Mouse (Mus musculus): ENCODE results near the gene Adipor2.
A peak's percentile ranks its signal among the peaks of the same experiment; 100 is the strongest.

Adipor2 gene

GRCm38 (mm10) chr6:119348234-119348633, 69.3 kb downstream of the Adipor2 start:
- DNase-seq (ENCODE audit: low read depth, low spot score) = peak; percentile 46

DNA sequence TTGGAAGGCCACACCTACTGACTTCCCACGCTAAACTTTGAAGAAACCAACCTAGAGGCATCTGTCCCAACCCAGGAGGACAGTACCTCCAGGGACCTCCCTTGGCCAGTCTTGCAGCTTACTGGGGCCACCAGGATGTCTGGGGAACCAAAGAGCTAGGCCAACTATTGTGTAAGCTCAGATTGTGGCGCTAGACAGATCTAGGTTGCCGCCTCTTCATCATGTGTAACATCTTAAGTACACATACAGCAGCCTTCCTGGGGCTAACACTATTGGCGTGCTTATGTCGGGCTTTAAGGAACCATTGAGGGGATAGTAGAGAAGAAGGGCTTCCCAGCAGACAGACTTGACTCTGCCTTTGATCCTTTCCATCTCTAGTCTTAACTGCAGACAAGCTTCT, 69.7 kb downstream of the Adipor2 start:
- no peak for DNase-seq (ENCODE audit: low read depth, low spot score)

DNA sequence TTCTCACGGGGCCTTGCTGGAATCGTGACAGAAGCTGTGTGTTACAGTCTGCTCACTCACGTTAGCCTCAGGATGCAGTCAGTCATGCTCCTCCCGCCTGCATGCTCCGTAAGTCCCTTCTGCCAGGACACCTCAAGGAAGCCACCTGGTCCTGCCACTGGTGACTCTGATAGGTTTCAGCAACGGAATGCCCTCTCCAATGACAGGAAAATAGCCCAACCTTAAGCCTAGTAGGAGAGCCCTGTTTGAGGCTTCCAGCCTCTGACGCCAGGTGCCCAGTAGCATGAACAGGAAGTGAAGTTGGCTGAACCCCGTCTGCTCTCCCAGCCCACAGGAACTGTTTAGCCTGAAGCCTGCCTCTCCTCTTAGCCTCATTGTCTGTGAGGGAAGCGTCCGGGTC, 71.2 kb downstream of the Adipor2 start:
- no peak for DNase-seq (ENCODE audit: low read depth, low spot score)

DNA sequence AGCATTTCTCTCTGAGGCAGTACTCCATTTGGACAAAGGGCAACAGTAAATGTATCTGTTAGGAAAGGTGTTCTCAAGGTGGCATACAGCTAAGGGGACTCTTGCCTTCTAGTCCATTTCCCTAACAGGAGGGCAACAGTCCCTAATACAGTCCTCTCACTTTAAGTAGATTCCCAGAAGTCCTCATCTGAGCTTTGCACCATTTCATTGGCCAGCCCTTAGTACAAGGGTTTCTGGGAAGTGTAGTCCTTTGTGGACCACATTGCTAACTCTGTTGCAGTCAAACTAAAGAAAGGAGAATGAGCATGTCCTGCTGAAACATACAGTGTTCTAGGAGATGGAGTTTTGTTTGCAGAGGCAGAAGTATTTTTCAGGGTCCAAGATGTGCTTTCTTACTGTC, 76.1 kb downstream of the Adipor2 start:
- DNase-seq (ENCODE audit: low read depth, low spot score) = no peak

- DNase-seq (ENCODE audit: low read depth, low spot score) = no peak
Observed at GRCm38 (mm10) chr6:119338121-119338912, 79.2 kb downstream of the Adipor2 start.

DNA sequence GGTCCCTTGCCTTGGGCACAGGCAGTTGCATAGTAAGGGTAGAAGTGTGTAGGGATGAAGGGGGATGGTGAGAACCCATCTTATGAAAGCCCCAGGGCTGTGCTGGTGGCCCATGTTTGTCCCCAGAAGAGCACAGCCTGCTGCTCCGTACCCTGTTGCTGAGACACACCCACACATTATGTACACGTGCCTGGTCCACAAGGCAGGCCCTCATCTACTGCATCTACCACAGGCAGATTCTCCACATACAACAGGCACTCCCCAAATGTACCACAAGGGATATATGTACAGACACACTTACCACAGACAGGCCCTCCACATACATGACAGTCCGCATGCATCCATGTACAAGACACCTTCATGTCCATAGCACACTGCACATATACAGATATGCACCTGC, 80.2 kb downstream of the Adipor2 start:
- DNase-seq (ENCODE audit: low read depth, low spot score) = no peak

GRCm38 (mm10) chr6:119336124-119336523, 81.4 kb downstream of the Adipor2 start:
- DNase-seq (ENCODE audit: low read depth, low spot score) = no peak

DNA sequence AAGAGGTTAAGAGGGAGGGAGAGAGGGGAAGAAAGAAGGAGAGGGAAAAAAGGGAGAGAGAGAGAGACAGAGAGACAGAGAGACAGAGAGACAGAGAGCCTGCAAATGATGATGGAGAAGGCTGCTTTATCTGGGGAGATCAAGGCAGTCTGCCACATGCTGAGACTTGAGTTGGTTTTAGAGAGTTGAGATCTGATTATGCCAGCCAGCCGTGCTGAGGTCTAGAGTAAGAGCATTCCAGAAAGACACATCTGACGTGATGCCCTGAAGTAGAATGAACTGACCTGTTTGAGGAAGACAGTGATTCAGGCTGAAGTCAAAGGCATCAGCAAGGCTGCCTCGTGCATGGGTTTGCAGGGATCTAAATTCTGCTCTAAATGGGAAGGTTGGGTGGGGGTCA, 83.7 kb downstream of the Adipor2 start:
- DNase-seq (ENCODE audit: low read depth, low spot score) = no peak

GRCm38 (mm10) chr6:119333202-119333601, 84.3 kb downstream of the Adipor2 start:
- no peak for DNase-seq (ENCODE audit: low read depth, low spot score)

GRCm38 (mm10) chr6:119332111-119332510, 85.4 kb downstream of the Adipor2 start:
- DNase-seq (ENCODE audit: low read depth, low spot score) = no peak

DNA sequence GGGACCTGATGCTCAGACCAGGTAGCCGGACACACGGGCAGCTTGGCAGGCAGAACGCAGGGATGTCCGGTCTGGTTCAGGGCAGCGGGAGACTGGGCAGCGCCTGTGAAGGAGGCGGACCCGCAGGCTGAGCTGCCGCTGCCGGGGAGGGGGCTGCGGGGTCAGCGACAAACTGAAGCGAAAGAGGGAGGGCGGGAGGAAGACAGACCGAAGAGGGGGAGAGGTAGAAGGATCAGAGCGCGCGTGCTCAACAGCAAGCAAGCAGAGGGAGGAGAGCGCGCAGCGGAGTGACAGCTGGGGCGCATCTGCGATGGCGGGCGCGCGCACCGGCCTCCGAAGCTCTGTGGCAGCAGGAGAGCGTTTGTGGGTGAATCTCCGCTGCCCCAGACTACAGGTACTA, 87.0 kb downstream of the Adipor2 start, which contains the start of gene Lrtm2:
Gene Lrtm2 (minus strand): TSS at position 261 of the 400 bp plus-strand sequence.
- no peak for DNase-seq (ENCODE audit: low read depth, low spot score)

- DNase-seq (ENCODE audit: low read depth, low spot score) = no peak
Observed at GRCm38 (mm10) chr6:119329936-119330335, 87.6 kb downstream of the Adipor2 start.

DNA sequence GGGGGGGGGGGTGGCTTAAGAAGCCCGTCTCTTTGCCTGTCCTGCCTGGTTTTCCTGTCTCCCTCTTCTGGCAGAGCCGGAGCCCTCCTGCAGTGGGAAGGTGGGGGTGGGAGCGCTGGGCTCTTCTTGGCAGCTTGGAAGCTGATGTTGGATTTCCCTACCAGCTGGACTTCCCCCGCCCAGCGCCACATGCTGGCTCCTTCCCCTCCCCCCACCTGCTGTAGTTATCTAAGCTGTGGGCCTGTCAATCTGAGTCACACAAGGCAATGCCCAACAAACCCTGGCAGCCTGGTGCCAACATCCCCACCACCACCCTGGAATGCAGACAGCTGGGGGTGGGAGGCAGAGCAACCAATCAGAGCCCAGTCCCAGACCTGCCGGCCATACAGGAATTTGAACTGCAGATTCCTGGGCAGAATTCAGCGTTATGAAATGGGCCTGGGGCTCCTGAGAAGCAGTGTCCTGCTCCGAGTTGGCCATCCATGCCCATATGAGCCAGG, 88.2 kb downstream of the Adipor2 start:
- no peak for DNase-seq (ENCODE audit: low read depth, low spot score)

GRCm38 (mm10) chr6:119328521-119329115, 88.9 kb downstream of the Adipor2 start:
- DNase-seq (ENCODE audit: low read depth, low spot score) = no peak

- DNase-seq (ENCODE audit: low read depth, low spot score) = no peak
Observed at GRCm38 (mm10) chr6:119326541-119326940, 91.0 kb downstream of the Adipor2 start.

DNA sequence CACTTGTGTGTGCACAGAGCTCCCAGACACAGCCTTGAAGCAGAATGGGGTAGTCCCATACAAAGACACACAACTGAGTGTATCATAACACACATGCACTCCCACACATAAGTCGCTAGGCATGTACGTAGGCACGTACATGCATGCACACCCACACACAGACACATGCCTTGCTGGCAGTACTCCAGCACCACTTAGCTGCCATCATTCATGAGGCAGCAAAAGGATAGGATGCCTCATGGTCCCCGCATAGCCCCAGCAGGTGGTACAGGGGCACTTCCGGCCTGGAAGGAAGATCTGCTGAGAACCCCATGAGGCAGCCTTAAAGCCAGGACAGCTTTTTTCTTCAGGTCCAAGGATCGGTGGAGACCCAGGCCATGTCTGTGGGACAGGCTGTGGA, 91.5 kb downstream of the Adipor2 start:
- DNase-seq (ENCODE audit: low read depth, low spot score) = no peak

DNA sequence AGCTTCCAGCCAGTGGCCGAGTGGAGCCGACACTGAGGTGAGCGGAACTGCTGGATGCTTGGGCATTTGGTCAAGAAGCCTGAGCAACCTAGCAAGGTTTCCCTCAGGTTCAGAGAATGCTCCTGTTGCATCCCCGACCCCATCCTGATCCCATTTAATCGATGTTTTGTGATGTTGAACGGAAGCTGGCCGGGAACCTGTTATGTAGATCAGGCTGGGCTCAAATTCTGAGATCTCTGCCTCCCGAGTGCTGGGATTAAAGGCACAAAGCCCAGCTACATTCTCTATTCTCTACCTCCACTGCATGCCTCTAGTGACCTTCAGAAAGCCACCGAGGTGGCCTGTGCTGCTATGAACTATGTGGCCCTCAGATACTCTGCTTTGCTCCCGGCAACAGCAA, 92.7 kb downstream of the Adipor2 start:
- peak; percentile 52 for DNase-seq (ENCODE audit: low read depth, low spot score)

DNA sequence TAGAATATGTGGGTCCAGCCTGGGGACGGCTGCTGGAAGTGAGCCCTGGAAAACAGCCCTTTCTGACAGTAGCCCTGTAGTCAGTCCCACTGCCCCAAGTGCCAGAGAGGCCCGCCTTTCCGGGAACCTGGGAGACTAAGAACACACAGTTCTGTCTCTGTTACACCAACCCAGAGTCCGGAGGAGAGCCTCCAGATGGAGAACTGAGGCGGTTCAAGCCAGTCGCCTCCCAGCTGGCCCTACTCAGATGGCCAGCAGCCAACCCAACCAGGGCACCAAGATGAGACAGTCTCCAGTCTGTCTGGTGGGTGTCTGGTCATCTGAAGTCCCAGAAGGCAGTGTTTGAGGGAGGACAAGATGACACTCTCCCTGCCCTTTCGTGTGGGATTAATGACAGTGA, 95.8 kb downstream of the Adipor2 start:
- no peak for DNase-seq (ENCODE audit: low read depth, low spot score)

DNA sequence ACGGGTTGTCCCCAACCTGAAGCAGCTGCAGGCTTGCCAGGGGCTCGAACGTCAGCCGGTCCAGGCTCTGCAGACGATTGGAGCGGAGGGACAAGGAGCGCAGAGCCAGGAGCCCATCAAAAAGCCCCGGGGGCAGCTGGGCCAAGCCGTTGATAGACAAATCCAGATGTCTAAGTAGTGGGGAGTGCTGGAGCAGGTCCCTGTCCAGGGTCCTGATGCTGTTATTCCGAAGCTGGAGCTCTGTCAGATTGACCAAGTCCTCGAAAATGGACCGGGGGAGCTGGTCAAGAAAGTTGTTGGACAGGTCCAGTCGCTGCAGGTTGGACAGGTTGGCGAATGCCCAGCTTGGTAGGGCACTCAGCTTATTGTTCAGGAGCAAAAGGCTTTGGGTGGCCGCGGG, 97.0 kb downstream of the Adipor2 start:
- no peak for DNase-seq (ENCODE audit: low read depth, low spot score)

GRCm38 (mm10) chr6:119319358-119319757, 98.1 kb downstream of the Adipor2 start:
- no peak for DNase-seq (ENCODE audit: low read depth, low spot score)

- no peak for DNase-seq (ENCODE audit: low read depth, low spot score)
Observed at GRCm38 (mm10) chr6:119318732-119319131, 98.8 kb downstream of the Adipor2 start.

DNA sequence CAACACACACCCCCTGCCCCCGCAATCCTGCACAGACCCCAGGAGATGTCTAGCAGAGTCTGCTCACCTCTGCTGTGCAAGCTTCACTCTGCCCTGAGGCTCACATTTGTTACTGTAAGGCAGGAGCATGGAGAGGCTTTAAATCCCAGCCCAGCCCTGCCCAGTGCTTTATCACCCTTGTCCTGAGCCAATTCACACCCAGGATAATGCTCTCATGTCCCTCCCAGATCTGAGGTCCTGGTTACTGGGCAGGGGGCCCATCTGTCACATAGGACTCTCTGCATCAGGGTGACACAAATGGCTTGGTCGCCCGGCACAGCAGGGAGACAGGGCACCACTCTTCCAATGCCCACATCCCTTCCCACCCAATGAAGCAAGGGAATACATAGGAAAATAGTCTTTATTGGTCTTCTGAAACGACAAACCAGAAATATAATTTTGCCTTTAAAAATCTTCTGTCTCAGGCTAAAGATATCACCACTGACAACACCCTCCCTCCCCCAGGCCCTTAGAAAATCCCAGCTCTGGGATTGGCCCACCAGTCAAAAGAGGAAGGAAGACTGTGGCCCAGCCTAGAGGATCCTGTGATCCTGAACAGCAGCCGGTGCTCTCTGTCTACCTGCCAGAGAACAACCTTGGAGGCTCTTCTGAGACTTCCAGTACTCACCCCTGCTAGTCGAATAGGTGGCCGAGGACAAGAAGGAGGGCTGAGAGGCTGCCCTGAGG, 102.6 kb downstream of the Adipor2 start:
- no peak for DNase-seq (ENCODE audit: low read depth, low spot score)

Measured in WW6 (cell line).